Mouse (Mus musculus): ENCODE measurements around the gene Ccdc189. TPM values are rescaled to one million over a fixed set of nuclear protein-coding genes. Genes with fewer than 3 reads are reported as not detected.
"Not testable (repeated sequence)": the region's sequence is repeated elsewhere in the genome, so short reads cannot be mapped to it uniquely, and the experiment has no call there.

Gene Ccdc189
- total and polyA plus RNA-seq, 3 experiments: 4.2 to 6.9 TPM; not detected in 1

DNA sequence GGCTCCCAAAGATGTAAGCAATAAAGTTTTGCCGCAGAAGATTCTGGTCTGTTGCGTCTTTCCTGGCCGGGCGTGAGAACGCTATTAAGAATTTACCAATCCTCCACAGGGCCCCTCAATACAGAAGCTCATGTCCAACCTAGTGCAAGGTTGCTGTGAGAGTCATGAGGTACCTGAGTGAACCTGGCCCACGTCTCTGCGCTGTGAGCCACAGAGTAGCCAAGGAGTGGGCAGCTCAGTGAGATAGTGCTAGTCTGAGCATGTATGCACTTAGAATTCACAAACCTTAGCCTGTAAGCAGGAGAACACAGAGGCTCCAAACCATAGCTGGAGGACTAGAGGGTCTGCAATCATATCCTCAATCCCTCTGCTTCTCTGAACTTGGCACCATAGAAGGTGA lies 37.6 kb upstream of the Ccdc189 start:
- DNase-seq (ENCODE audit: low read depth, low spot score): no peak
- Histone ChIP-seq H3K4me3 (ENCODE audit: control insufficient read depth in 1 of 2, insufficient read depth in 1 of 2, low read depth in 2 of 2, low read length in 2 of 2) (no peak overlapping the region), H3K9ac (ENCODE audit: control insufficient read depth, low read depth, low read length, poor library complexity, severe bottlenecking) (no peak overlapping the region), H3K9me3 (replicated peaks; ENCODE audit: insufficient read depth, low read length) (no peaks in the 10 kb centered on the region), H3K36me3 (ENCODE audit: control insufficient read depth in 1 of 2, insufficient read depth in 2 of 2, low read length in 2 of 2) (peaks cover 0 to 11% of the 10 kb centered on the region in 2 experiments; a peak in 2 of 4 replicates), H3K27me3 (ENCODE audit: control insufficient read depth in 1 of 2, insufficient read depth in 2 of 2, low read length in 2 of 2) (no peaks in the 10 kb centered on the region), H3K27ac (ENCODE audit: control insufficient read depth, low read depth, low read length) (peak overlapping the region; percentile 33; the same call in 1 of the 2 replicates), H3K4me1 (ENCODE audit: control insufficient read depth in 1 of 2, insufficient read depth in 2 of 2, low read length in 2 of 2) (peaks cover 0 to 14% of the 10 kb centered on the region in 2 experiments; a peak in 3 of 4 replicates), H3K79me2 (ENCODE audit: control insufficient read depth, insufficient read depth, low read length, poor library complexity) (no peaks in the 10 kb centered on the region)
- TF ChIP-seq BHLHE40 (IDR thresholded peaks at IDR 0.05; ENCODE audit: borderline replicate concordance, low read depth, low read length) (no peak), POLR2AphosphoS5 (IDR thresholded peaks at IDR 0.05; ENCODE audit: borderline replicate concordance, low read depth, low read length) (no peak), NRF1 (IDR thresholded peaks at IDR 0.05; ENCODE audit: insufficient read depth, low read depth, low read length, poor library complexity, severe bottlenecking) (no peak)

DNA sequence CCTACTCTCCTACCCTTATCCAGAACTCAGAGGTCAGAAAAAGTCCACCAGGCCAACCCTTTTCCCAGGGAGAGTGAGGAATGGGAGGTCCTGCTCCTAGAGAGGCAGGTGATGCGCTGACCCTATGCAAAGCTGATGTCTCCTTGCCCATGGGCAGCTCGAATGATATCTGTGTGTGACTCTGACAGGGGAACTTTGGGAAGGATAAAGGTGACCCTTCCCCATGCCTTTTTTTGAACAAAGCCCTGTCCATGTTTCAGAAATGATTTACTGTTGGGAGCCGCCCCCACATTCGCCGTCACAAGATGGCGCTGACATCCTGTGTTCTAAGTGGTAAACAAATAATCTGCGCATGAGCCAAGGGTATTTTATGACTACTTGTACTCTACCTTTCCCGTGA lies 30.0 kb upstream of the Ccdc189 start:
- Histone ChIP-seq H3K4me3 (ENCODE audit: control insufficient read depth in 1 of 2, insufficient read depth in 1 of 2, low read depth in 2 of 2, low read length in 2 of 2) (peak overlapping the region; percentile 60 to 89), H3K9ac (ENCODE audit: control insufficient read depth, low read depth, low read length, poor library complexity, severe bottlenecking) (peak overlapping the region; percentile 47), H3K27ac (ENCODE audit: control insufficient read depth, low read depth, low read length) (peak overlapping the region; percentile 23; the same call in 1 of the 2 replicates), H3K4me1 (ENCODE audit: control insufficient read depth in 1 of 2, insufficient read depth in 2 of 2, low read length in 2 of 2) (peaks cover 0 to 16% of the 10 kb centered on the region in 2 experiments; a peak in 3 of 4 replicates), H3K79me2 (ENCODE audit: control insufficient read depth, insufficient read depth, low read length, poor library complexity) (peaks cover 23% of the 10 kb centered on the region)
- DNase-seq (ENCODE audit: low read depth, low spot score): peak; percentile 50
- not testable (repeated sequence) for H3K27me3 ChIP-seq (ENCODE audit: control insufficient read depth in 1 of 2, insufficient read depth in 2 of 2, low read length in 2 of 2); H3K9me3 ChIP-seq (replicated peaks; ENCODE audit: insufficient read depth, low read length); H3K36me3 ChIP-seq (ENCODE audit: control insufficient read depth in 1 of 2, insufficient read depth in 2 of 2, low read length in 2 of 2)

DNA sequence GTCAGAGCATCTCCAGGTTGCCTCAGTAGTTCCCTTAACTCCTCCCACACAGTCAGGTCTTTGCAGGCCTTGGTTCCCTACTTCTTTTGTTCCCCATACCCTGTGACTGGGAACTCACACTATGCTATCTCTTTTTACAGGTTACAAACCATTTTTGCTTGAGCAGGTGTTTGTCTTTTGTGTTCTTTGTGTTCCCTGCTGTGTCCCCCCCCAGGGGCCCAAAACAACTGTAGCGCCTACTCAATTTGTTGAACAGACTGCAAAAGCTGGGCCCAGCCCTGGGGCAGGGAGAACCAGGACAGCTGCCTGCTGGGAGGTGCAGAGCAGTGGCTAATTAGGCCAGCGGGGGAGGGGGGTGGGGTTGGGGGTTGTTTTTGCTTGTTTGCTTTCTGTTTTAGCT lies 29.6 kb upstream of the Ccdc189 start:
- H3K27ac ChIP-seq (ENCODE audit: control insufficient read depth, low read depth, low read length): peak overlapping the region; percentile 32
- H3K36me3 ChIP-seq (ENCODE audit: control insufficient read depth in 1 of 2, insufficient read depth in 2 of 2, low read length in 2 of 2): peaks cover 0 to 8% of the 10 kb centered on the region in 2 experiments; a peak in 2 of 4 replicates
- peaks cover 23% of the 10 kb centered on the region for H3K79me2 ChIP-seq (ENCODE audit: control insufficient read depth, insufficient read depth, low read length, poor library complexity)
- H3K27me3 ChIP-seq (ENCODE audit: control insufficient read depth in 1 of 2, insufficient read depth in 2 of 2, low read length in 2 of 2): no peaks in the 10 kb centered on the region
- peaks cover 0 to 16% of the 10 kb centered on the region in 2 experiments; a peak in 3 of 4 replicates for H3K4me1 ChIP-seq (ENCODE audit: control insufficient read depth in 1 of 2, insufficient read depth in 2 of 2, low read length in 2 of 2)
- TF ChIP-seq MYB (IDR thresholded peaks at IDR 0.05; ENCODE audit: low read depth, low read length) (no peak), KAT2A (conservative IDR thresholded peaks at IDR 0.05; ENCODE audit: low read depth, low read length) (no peak), JUND (IDR thresholded peaks at IDR 0.05; ENCODE audit: low read depth, low read length) (no peak), USF1 (IDR thresholded peaks at IDR 0.05; ENCODE audit: low read depth, low read length) (no peak), HCFC1 (IDR thresholded peaks at IDR 0.05; ENCODE audit: low read depth, low read length) (no peak), UBTF (IDR thresholded peaks at IDR 0.05; ENCODE audit: borderline replicate concordance, insufficient read depth, low read depth, low read length) (no peak), RAD21 (IDR thresholded peaks at IDR 0.05; ENCODE audit: low read depth, low read length) (no peak), MYC (IDR thresholded peaks at IDR 0.05; ENCODE audit: low read depth, low read length) (no peak), CTCF (IDR thresholded peaks at IDR 0.05 in 2 of 3, conservative IDR thresholded peaks at IDR 0.05 in 1 of 3; ENCODE audit: control insufficient read depth in 1 of 3, insufficient read depth in 1 of 3, low read depth in 2 of 3, low read length in 3 of 3, poor library complexity in 1 of 3, severe bottlenecking in 1 of 3) (no peak), MEF2A (IDR thresholded peaks at IDR 0.05; ENCODE audit: extremely low read depth, insufficient replicate concordance, low read depth, low read length, poor library complexity, severe bottlenecking) (no peak), NRF1 (IDR thresholded peaks at IDR 0.05; ENCODE audit: insufficient read depth, low read depth, low read length, poor library complexity, severe bottlenecking) (no peak)
- peak; percentile 37 for DNase-seq (ENCODE audit: low read depth, low spot score)
- H3K4me3 ChIP-seq (ENCODE audit: control insufficient read depth in 1 of 2, insufficient read depth in 1 of 2, low read depth in 2 of 2, low read length in 2 of 2): peak overlapping the region; percentile 60 to 89; a peak in 3 of 4 replicates
- H3K9me3 ChIP-seq (replicated peaks; ENCODE audit: insufficient read depth, low read length): no peaks in the 10 kb centered on the region
- peak overlapping the region; percentile 47 for H3K9ac ChIP-seq (ENCODE audit: control insufficient read depth, low read depth, low read length, poor library complexity, severe bottlenecking)
